Comparison of ENCODE assay signal across 7 mouse cellular contexts in genomic region chr4:115056921-115057673, GRCm38 (mm10). TPM values are rescaled to one million over a fixed set of nuclear protein-coding genes. Genes with fewer than 3 reads are reported as not detected.
A peak's percentile ranks its signal among the peaks of the same experiment; 100 is the strongest.
DNase-seq lines count a peak whose midpoint lies in the region; ATAC-seq and TF ChIP-seq lines count a peak whose summit lies in the region.

No protein-coding gene starts in this region.

- no peaks in the 10 kb centered on the region for H3K36me3 ChIP-seq in ES-E14 (ENCODE audit: control insufficient read depth, insufficient read depth, low read length, poor library complexity, severe bottlenecking)
- peaks cover 48% of the 10 kb centered on the region for H3K36me3 ChIP-seq in erythroblast, embryonic 14.5 days (ENCODE audit: control insufficient read depth)
- no peaks in the 10 kb centered on the region for H3K36me3 ChIP-seq in heart, embryonic 16.5 days (ENCODE audit: control insufficient read depth, insufficient read depth)
- H3K36me3 ChIP-seq in kidney, postnatal 0 days (ENCODE audit: insufficient read depth, low read length), result no peaks in the 10 kb centered on the region
- H3K36me3 ChIP-seq in lung, embryonic 15.5 days, result no peaks in the 10 kb centered on the region
- no peaks in the 10 kb centered on the region for H3K36me3 ChIP-seq in neural tube, embryonic 15.5 days

- H3K27me3 ChIP-seq in erythroblast, embryonic 14.5 days (ENCODE audit: control insufficient read depth), result peaks cover 48% of the 10 kb centered on the region
- peaks cover 67% of the 10 kb centered on the region for H3K27me3 ChIP-seq in heart, embryonic 16.5 days (ENCODE audit: control insufficient read depth, insufficient read depth, low read length)
- H3K27me3 ChIP-seq in kidney, postnatal 0 days (ENCODE audit: insufficient read depth, low read length), result peaks cover 79% of the 10 kb centered on the region
- H3K27me3 ChIP-seq in lung, embryonic 15.5 days, result peaks cover 98% of the 10 kb centered on the region
- H3K27me3 ChIP-seq in neural tube, embryonic 15.5 days (replicated peaks), result peaks cover 86% of the 10 kb centered on the region

- no peak overlapping the region for H3K27ac ChIP-seq in ES-E14 (ENCODE audit: insufficient read depth, low read depth, low read length, poor library complexity, severe bottlenecking)
- H3K27ac ChIP-seq in heart, embryonic 16.5 days (ENCODE audit: low read length), result peak overlapping the region; percentile 80
- peak overlapping the region; percentile 81 for H3K27ac ChIP-seq in kidney, postnatal 0 days
- H3K27ac ChIP-seq in lung, embryonic 15.5 days, result peak overlapping the region; percentile 55
- H3K27ac ChIP-seq in neural tube, embryonic 15.5 days (replicated peaks), result peak overlapping the region; percentile 65

- peak overlapping the region; percentile 39; the same call in 1 of the 2 replicates for H3K9ac ChIP-seq in ES-E14 (ENCODE audit: insufficient read depth, low read depth, low read length, poor library complexity, severe bottlenecking)
- peak overlapping the region; percentile 65 for H3K9ac ChIP-seq in heart, embryonic 16.5 days (ENCODE audit: low read length)
- H3K9ac ChIP-seq in kidney, postnatal 0 days (ENCODE audit: low read depth, low read length), result peak overlapping the region; percentile 63
- peak overlapping the region; percentile 38 for H3K9ac ChIP-seq in lung, embryonic 15.5 days
- H3K9ac ChIP-seq in neural tube, embryonic 15.5 days (replicated peaks), result peak overlapping the region; percentile 15; the same call in 1 of the 2 replicates

- H3K4me3 ChIP-seq in ES-E14 (ENCODE audit: insufficient read depth in 1 of 2, low read depth in 1 of 2, low read length in 2 of 2, poor library complexity in 1 of 2, severe bottlenecking in 1 of 2), result peak overlapping the region; percentile 57 to 59
- H3K4me3 ChIP-seq in erythroblast, embryonic 14.5 days (replicated peaks), result peak overlapping the region; percentile 99
- H3K4me3 ChIP-seq in heart, embryonic 16.5 days (ENCODE audit: low read length), result peak overlapping the region; percentile 56
- H3K4me3 ChIP-seq in kidney, postnatal 0 days (replicated peaks; ENCODE audit: low read depth, low read length), result peak overlapping the region; percentile 45
- H3K4me3 ChIP-seq in lung, embryonic 15.5 days, result peak overlapping the region; percentile 38
- H3K4me3 ChIP-seq in neural tube, embryonic 15.5 days (replicated peaks), result peak overlapping the region; percentile 29

- no peaks in the 10 kb centered on the region for H3K9me3 ChIP-seq in ES-E14 (ENCODE audit: control insufficient read depth, insufficient read depth, low read depth, low read length)
- no peaks in the 10 kb centered on the region for H3K9me3 ChIP-seq in erythroblast, embryonic 14.5 days (ENCODE audit: control insufficient read depth, low read length)
- H3K9me3 ChIP-seq in heart, embryonic 16.5 days (replicated peaks; ENCODE audit: control insufficient read depth, low read length), result no peaks in the 10 kb centered on the region
- no peaks in the 10 kb centered on the region for H3K9me3 ChIP-seq in kidney, postnatal 0 days (replicated peaks; ENCODE audit: low read length)
- no peaks in the 10 kb centered on the region for H3K9me3 ChIP-seq in lung, embryonic 15.5 days
- H3K9me3 ChIP-seq in neural tube, embryonic 15.5 days (replicated peaks), result no peaks in the 10 kb centered on the region

- H3K4me2 ChIP-seq in heart, embryonic 16.5 days (ENCODE audit: low read depth, low read length), result peak overlapping the region; percentile 71
- peak overlapping the region; percentile 72 for H3K4me2 ChIP-seq in kidney, postnatal 0 days (ENCODE audit: low read length)
- peak overlapping the region; percentile 68 for H3K4me2 ChIP-seq in lung, embryonic 15.5 days
- peak overlapping the region; percentile 49 for H3K4me2 ChIP-seq in neural tube, embryonic 15.5 days

- TF ChIP-seq CTCF in kidney, postnatal 0 days (IDR thresholded peaks at IDR 0.05; ENCODE audit: low read depth), result no peak

- WGBS in heart, embryonic 16.5 days, result 1% methylated on average over 48 of the region's 48 CpGs
- WGBS in kidney, postnatal 0 days, result under 1% methylated on average over 48 of the region's 48 CpGs
- under 1% methylated on average over 48 of the region's 48 CpGs for WGBS in lung, embryonic 15.5 days
- under 1% methylated on average over 47 of the region's 48 CpGs for WGBS in neural tube, embryonic 15.5 days

- peak; percentile 42; the same call in 1 of the 2 replicates for ATAC-seq in heart, embryonic 16.5 days (replicated peaks; ENCODE audit: extremely low read depth, insufficient read depth, low FRiP score)
- ATAC-seq in kidney, postnatal 0 days (replicated peaks; ENCODE audit: low FRiP score, low read depth), result 0 out of 2 replicates have a peak, but pooled peaks have one; percentile 19
- peak; percentile 61; the same call in 1 of the 2 replicates for ATAC-seq in lung, embryonic 15.5 days (ENCODE audit: borderline replicate concordance, extremely low read depth, low FRiP score, low TSS enrichment)
- ATAC-seq in neural tube, embryonic 15.5 days (ENCODE audit: low FRiP score), result peak; percentile 69

- DNase-seq in ES-E14 (ENCODE audit: low read depth, low spot score), result no peak
- DNase-seq in adrenal gland, postnatal 10 days, result peak; percentile 33
- no peak for DNase-seq in kidney, postnatal 0 days (ENCODE audit: low spot score)

- in situ Hi-C loops in ES-E14 (cut with MboI; ENCODE audit: low sequenced_read_pairs in 2 of 2, unreplicated experiment in 2 of 2), result loop anchor here (5.0 to 25.0 kb wide), 3 partner anchors 145 to 880 kb away; partner anchors contain the start of genes Dmbx1 (in 2 of the 2) and Foxd2 (in 1 of the 2)

- peaks cover 0 to 12% of the 10 kb centered on the region in 2 experiments; a peak in 2 of 4 replicates for H3K4me1 ChIP-seq in ES-E14 (ENCODE audit: control insufficient read depth in 2 of 2, insufficient read depth in 2 of 2, low read length in 2 of 2, poor library complexity in 1 of 2)
- H3K4me1 ChIP-seq in erythroblast, embryonic 14.5 days (ENCODE audit: control insufficient read depth), result peaks cover 50% of the 10 kb centered on the region
- peaks cover 12% of the 10 kb centered on the region for H3K4me1 ChIP-seq in heart, embryonic 16.5 days (ENCODE audit: control insufficient read depth, insufficient read depth, low read length)
- peaks cover 16% of the 10 kb centered on the region; the same call in 1 of the 2 replicates for H3K4me1 ChIP-seq in kidney, postnatal 0 days (replicated peaks; ENCODE audit: insufficient read depth, low read length)
- peaks cover 24% of the 10 kb centered on the region for H3K4me1 ChIP-seq in lung, embryonic 15.5 days
- H3K4me1 ChIP-seq in neural tube, embryonic 15.5 days, result peaks cover 15% of the 10 kb centered on the region

TF ChIP-seq in ES-E14, 5 proteins besides CTCF, POLR2A, EP300 and RAD21:
- no peak for TF ChIP-seq MAFK (IDR thresholded peaks at IDR 0.05; ENCODE audit: insufficient read depth, low read depth, low read length)
- no peak for TF ChIP-seq HCFC1 (IDR thresholded peaks at IDR 0.05; ENCODE audit: borderline replicate concordance, insufficient read depth, low read length)
- TF ChIP-seq CHD2 (IDR thresholded peaks at IDR 0.05; ENCODE audit: low read depth, low read length), result no peak
- TF ChIP-seq ZC3H11A (IDR thresholded peaks at IDR 0.05; ENCODE audit: borderline replicate concordance, low read depth, low read length), result no peak
- TF ChIP-seq ZNF384 (IDR thresholded peaks at IDR 0.05; ENCODE audit: low read depth, low read length), result no peak

RNA-seq across cellular contexts. Expression of gene Tal1, which starts 0.9 kb away (rescaled TPM):
- total RNA-seq in ES-E14 (2012; rRNA removed), result 0.40 and 0.42 TPM in 2 replicates
- total RNA-seq in adrenal gland, postnatal 10 days (2021), result 1 to 10 TPM; 5.4 to 7.7 TPM
- polyA plus RNA-seq in erythroblast, embryonic 14.5 days (2012), result 65.6 and 98.0 TPM in 2 replicates
- polyA plus RNA-seq in heart, embryonic 16.5 days (2015; fragmentation: Nextera tagmentation; extraction: Ambion mirVana), result 0.89 and 1.3 TPM in 2 replicates
- polyA plus RNA-seq in kidney, postnatal 0 days (2015; fragmentation: Nextera tagmentation; extraction: Ambion mirVana), result 1.0 and 1.1 TPM in 2 replicates
- 1.8 TPM in 2 replicates for polyA plus RNA-seq in lung, embryonic 15.5 days (2015; fragmentation: Nextera tagmentation; extraction: Ambion mirVana)
- polyA plus RNA-seq in neural tube, embryonic 15.5 days (2015; fragmentation: Nextera tagmentation; extraction: Ambion mirVana), result 1.0 and 1.7 TPM in 2 replicates

RNA-seq across cellular contexts. Expression of gene Pdzk1ip1, which starts 31.4 kb away (rescaled TPM):
- 1.1 and 1.2 TPM in 2 replicates for total RNA-seq in ES-E14 (2012; rRNA removed)
- total RNA-seq in adrenal gland, postnatal 10 days (2021), result 1 to 10 TPM in 1 of 2 experiments, under 1 TPM in 1; 0.99 to 1.9 TPM
- polyA plus RNA-seq in erythroblast, embryonic 14.5 days (2012), result 0.99 and 2.2 TPM in 2 replicates
- polyA plus RNA-seq in heart, embryonic 16.5 days (2015; fragmentation: Nextera tagmentation; extraction: Ambion mirVana), result 1.7 and 4.2 TPM in 2 replicates
- polyA plus RNA-seq in kidney, postnatal 0 days (2015; fragmentation: Nextera tagmentation; extraction: Ambion mirVana), result 681 and 685 TPM in 2 replicates
- polyA plus RNA-seq in lung, embryonic 15.5 days (2015; fragmentation: Nextera tagmentation; extraction: Ambion mirVana), result 21.6 and 22.9 TPM in 2 replicates
- 3.0 and 6.7 TPM in 2 replicates for polyA plus RNA-seq in neural tube, embryonic 15.5 days (2015; fragmentation: Nextera tagmentation; extraction: Ambion mirVana)

RNA-seq across cellular contexts. Expression of gene Stil, which starts 57.1 kb away (rescaled TPM):
- total RNA-seq in ES-E14 (2012; rRNA removed), result 7.3 and 7.4 TPM in 2 replicates
- 1 to 10 TPM; 2.6 to 4.1 TPM for total RNA-seq in adrenal gland, postnatal 10 days (2021)
- 0.18 and 0.25 TPM in 2 replicates for polyA plus RNA-seq in erythroblast, embryonic 14.5 days (2012)
- polyA plus RNA-seq in heart, embryonic 16.5 days (2015; fragmentation: Nextera tagmentation; extraction: Ambion mirVana), result 7.7 and 8.3 TPM in 2 replicates
- 4.8 and 5.1 TPM in 2 replicates for polyA plus RNA-seq in kidney, postnatal 0 days (2015; fragmentation: Nextera tagmentation; extraction: Ambion mirVana)
- 15.2 and 16.6 TPM in 2 replicates for polyA plus RNA-seq in lung, embryonic 15.5 days (2015; fragmentation: Nextera tagmentation; extraction: Ambion mirVana)
- 1.1 and 5.5 TPM in 2 replicates for polyA plus RNA-seq in neural tube, embryonic 15.5 days (2015; fragmentation: Nextera tagmentation; extraction: Ambion mirVana)

Comparison
In these comparisons a context has a peak if more than half of its experiments do, and no peak if none do; other contexts are left out.
1. H3K4me3 ChIP-seq: peak in every context shown above with its lines; median percentile 99 in erythroblast, embryonic 14.5 days; 58 in ES-E14; 56 in heart, embryonic 16.5 days; 45 in kidney, postnatal 0 days; 38 in lung, embryonic 15.5 days; 29 in neural tube, embryonic 15.5 days.
2. H3K9ac ChIP-seq: peak in every context shown above with its lines; median percentile 65 in heart, embryonic 16.5 days; 63 in kidney, postnatal 0 days; 39 in ES-E14; 38 in lung, embryonic 15.5 days; 15 in neural tube, embryonic 15.5 days.
3. ATAC-seq: peak in every context shown above with its lines; median percentile 69 in neural tube, embryonic 15.5 days; 61 in lung, embryonic 15.5 days; 42 in heart, embryonic 16.5 days; 19 in kidney, postnatal 0 days.
4. RNA of gene Tal1, which starts 0.9 kb away (polyA plus RNA-seq): 65.6 to 98.0 TPM in erythroblast, embryonic 14.5 days; 1.8 TPM in lung, embryonic 15.5 days, 1.0 to 1.7 TPM in neural tube, embryonic 15.5 days, 1.0 to 1.1 TPM in kidney, postnatal 0 days and 0.89 to 1.3 TPM in heart, embryonic 16.5 days; every median in the first group is over 10 times any median in the second.
5. RNA of gene Pdzk1ip1, which starts 31.4 kb away (polyA plus RNA-seq): 681 to 685 TPM in kidney, postnatal 0 days; 21.6 to 22.9 TPM in lung, embryonic 15.5 days, 3.0 to 6.7 TPM in neural tube, embryonic 15.5 days, 1.7 to 4.2 TPM in heart, embryonic 16.5 days and 0.99 to 2.2 TPM in erythroblast, embryonic 14.5 days; every median in the first group is over 10 times any median in the second.
6. Peak in every context shown above with its lines, with median percentiles within 50 percentile points of each other: H3K4me2 ChIP-seq.